Mouse (Mus musculus): Measurements from ENCODE around the gene Per2.
A peak's percentile ranks its signal among the peaks of the same experiment; 100 is the strongest.

Per2 gene

DNA sequence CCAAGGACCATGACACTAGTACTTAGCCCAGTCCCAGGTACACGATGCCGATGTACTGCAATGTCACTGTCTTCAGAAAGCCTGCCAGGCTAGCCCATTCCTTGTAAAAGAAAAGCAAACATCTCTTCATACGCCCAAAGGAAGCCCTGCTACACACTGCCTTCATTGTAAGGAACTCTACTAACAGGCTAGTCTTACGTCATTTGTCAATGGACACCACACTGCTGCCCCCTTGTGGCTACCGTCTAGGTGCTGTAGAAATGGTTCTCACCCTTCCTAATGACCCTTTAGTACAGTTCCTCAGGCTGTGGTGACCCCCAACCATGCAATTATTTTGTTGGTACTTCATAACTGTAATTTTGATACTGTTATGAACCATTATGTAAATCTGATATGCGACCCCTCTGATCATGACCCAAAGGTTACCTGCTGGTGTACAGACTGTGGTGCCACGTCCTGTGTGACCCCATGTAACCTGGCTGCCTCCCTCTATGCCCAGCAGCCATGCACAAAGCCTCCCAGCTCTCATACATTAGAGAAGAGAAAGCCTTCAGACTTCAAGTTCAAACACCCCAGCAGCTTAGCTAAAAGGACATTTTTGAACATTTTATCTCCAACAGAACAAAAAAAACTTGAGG is 78.6 kb downstream of the Per2 start:
- peak; percentile 39 for DNase-seq

DNA sequence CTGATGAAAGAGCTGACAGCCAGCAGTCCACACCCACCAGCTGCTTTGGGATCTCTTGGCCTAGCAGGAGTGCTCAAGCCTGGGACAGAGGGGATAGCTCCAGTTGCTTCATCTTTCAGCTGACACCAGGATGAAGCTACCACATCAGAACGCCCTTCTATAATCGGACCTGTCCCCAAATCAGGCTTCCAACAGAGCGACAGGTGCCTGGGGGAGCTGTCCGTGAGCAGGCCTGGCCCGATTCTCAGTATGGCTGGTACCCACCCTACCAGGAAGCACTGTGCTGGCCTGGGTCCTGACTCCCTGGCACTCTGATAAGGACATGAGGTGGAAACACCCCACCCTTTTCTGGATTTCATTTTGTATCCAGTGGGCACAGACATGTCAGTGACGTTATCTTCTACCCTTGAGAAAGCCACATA is 85.7 kb downstream of the Per2 start:
- DNase-seq, result no peak

GRCm38 (mm10) chr1:91370055-91370454 is 89.1 kb downstream of the Per2 start:
- DNase-seq, result no peak

GRCm38 (mm10) chr1:91369408-91369807 is 89.7 kb downstream of the Per2 start:
- no peak for DNase-seq

GRCm38 (mm10) chr1:91367295-91367694 is 91.8 kb downstream of the Per2 start:
- DNase-seq, result no peak

DNA sequence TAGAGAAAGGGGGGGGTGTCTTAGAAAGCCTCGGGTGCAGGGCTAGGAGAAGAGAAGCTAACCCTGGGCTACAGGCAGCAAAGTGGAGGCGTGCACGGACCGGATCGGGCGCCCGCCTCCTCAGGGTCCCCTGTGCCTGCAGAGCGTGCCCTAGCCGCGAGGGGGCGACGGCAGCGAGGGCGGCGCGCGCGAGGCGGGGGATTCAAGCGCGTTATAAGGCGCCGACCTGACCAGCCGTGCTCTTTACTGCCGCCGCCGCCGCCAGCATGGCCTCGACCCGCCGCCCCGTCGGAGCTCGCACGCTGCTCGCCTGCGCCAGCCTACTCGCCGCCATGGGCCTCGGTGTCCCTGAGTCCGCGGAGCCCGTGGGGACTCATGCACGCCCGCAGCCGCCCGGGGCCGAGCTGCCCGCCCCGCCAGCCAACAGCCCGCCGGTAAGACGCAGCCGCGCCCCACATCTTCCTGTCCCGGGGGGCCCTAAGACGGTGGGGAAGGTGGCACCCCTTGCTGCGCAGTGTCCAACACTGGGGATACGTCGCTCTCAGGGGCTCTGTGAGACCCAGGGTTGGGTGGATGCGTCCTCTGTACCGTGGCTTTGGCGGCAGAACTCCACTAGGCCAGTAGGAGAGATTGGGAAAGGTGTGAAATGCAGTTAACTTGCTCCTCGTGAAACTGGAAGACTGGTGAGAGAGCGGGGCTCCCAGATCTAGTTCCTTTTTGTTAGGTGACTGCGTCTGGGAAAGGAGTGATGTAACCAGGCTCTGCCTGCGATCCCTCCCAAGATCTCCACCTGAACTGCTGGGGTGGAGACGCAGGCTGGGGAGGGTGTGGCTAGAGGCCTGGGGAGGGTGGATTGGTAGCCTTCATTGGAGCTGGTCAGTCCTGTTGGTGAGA is 92.7 kb downstream of the Per2 start, which contains the start of gene Erfe:
Gene Erfe (plus strand): TSS at position 216 of the 894 bp plus-strand sequence.
- DNase-seq, result no peak
